Mouse (Mus musculus): ENCODE measurements around the gene Zfp92. TPM values are rescaled to one million over a fixed set of nuclear protein-coding genes. Genes with fewer than 3 reads are reported as not detected.

The Zfp92 gene
- not detected for polyA plus RNA-seq (2014; fragmentation: Illumina TruSeq; extraction: RNeasy Lipid Tissue Mini Kit (QIAGEN cat#74804); ENCODE audit: insufficient read depth, low read depth, low replicate concordance)

GRCm38 (mm10) chrX:73410880-73411517 lies at the start of gene Zfp92:
Zfp92 (plus strand) TSS chrX:73411096.

GRCm38 (mm10) chrX:73398636-73399035 lies 12.3 kb upstream of the Zfp92 start, which contains the start of gene Gm18336:
Gm18336 (minus strand) TSS chrX:73398736.

GRCm38 (mm10) chrX:73435252-73435651 lies 24.4 kb downstream of the Zfp92 start, which contains the start of gene Trex2:
Trex2 (minus strand) TSS chrX:73435344.

DNA sequence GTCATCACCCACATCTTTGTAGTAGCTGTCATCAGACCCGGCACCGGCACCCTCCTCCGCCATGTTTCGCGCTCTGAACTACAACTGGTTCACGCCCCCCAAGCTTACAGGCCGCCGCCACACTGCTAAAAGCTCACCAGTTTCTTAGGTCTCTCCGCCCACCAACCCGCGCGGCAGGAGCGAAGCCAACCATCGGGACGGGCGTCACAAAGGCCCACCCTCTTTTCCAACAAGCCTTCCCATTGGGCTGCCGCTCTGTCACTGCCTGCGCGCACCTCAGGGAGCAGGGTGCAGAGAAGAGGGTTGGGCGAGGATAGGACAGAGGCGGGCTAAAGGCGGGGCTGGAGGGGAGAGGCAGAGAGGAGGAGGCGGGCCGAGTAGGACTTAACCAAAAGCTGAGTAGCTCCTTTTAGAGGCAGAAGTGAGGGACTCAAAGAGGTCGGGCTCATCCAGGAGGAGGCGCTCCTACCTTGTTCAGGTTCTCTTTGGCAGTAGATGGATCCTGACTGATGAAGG lies 48.0 kb downstream of the Zfp92 start, which contains the start of gene Haus7:
Gene Haus7 (minus strand): TSS at position 168 of the 516 bp plus-strand sequence.

Other genes starting within 250 kb of the Zfp92 start
- not detected for gene Spin2d, start 234.1 kb upstream of the Zfp92 start, polyA plus RNA-seq (2014; fragmentation: Illumina TruSeq; extraction: RNeasy Lipid Tissue Mini Kit (QIAGEN cat#74804); ENCODE audit: insufficient read depth, low read depth, low replicate concordance)
- 1.1 TPM for gene Xlr3b, start 218.9 kb upstream of the Zfp92 start, polyA plus RNA-seq (2014; fragmentation: Illumina TruSeq; extraction: RNeasy Lipid Tissue Mini Kit (QIAGEN cat#74804); ENCODE audit: insufficient read depth, low read depth, low replicate concordance)
- gene Xlr4b, start 196.8 kb upstream of the Zfp92 start, polyA plus RNA-seq (2014; fragmentation: Illumina TruSeq; extraction: RNeasy Lipid Tissue Mini Kit (QIAGEN cat#74804); ENCODE audit: insufficient read depth, low read depth, low replicate concordance), result 3.0 TPM
- gene F8a, start 182.8 kb upstream of the Zfp92 start, polyA plus RNA-seq (2014; fragmentation: Illumina TruSeq; extraction: RNeasy Lipid Tissue Mini Kit (QIAGEN cat#74804); ENCODE audit: insufficient read depth, low read depth, low replicate concordance), result 6.4 TPM
- 1.5 TPM for gene Xlr4c, start 168.0 kb upstream of the Zfp92 start, polyA plus RNA-seq (2014; fragmentation: Illumina TruSeq; extraction: RNeasy Lipid Tissue Mini Kit (QIAGEN cat#74804); ENCODE audit: insufficient read depth, low read depth, low replicate concordance)
- gene Xlr3c, start 145.7 kb upstream of the Zfp92 start, polyA plus RNA-seq (2014; fragmentation: Illumina TruSeq; extraction: RNeasy Lipid Tissue Mini Kit (QIAGEN cat#74804); ENCODE audit: insufficient read depth, low read depth, low replicate concordance), result not detected
- not detected for gene Xlr5a, start 118.1 kb upstream of the Zfp92 start, polyA plus RNA-seq (2014; fragmentation: Illumina TruSeq; extraction: RNeasy Lipid Tissue Mini Kit (QIAGEN cat#74804); ENCODE audit: insufficient read depth, low read depth, low replicate concordance)
- gene Xlr5c, start 118.1 kb upstream of the Zfp92 start, polyA plus RNA-seq (2014; fragmentation: Illumina TruSeq; extraction: RNeasy Lipid Tissue Mini Kit (QIAGEN cat#74804); ENCODE audit: insufficient read depth, low read depth, low replicate concordance), result not detected
- not detected for gene Gm45015, start 74.3 kb upstream of the Zfp92 start, polyA plus RNA-seq (2014; fragmentation: Illumina TruSeq; extraction: RNeasy Lipid Tissue Mini Kit (QIAGEN cat#74804); ENCODE audit: insufficient read depth, low read depth, low replicate concordance)
- gene Zfp275, start 68.5 kb upstream of the Zfp92 start, polyA plus RNA-seq (2014; fragmentation: Illumina TruSeq; extraction: RNeasy Lipid Tissue Mini Kit (QIAGEN cat#74804); ENCODE audit: insufficient read depth, low read depth, low replicate concordance), result 4.8 TPM
- gene Gm18336, start 12.4 kb upstream of the Zfp92 start, polyA plus RNA-seq (2014; fragmentation: Illumina TruSeq; extraction: RNeasy Lipid Tissue Mini Kit (QIAGEN cat#74804); ENCODE audit: insufficient read depth, low read depth, low replicate concordance), result not detected
- 0.49 TPM for gene Trex2, start 24.2 kb downstream of the Zfp92 start, polyA plus RNA-seq (2014; fragmentation: Illumina TruSeq; extraction: RNeasy Lipid Tissue Mini Kit (QIAGEN cat#74804); ENCODE audit: insufficient read depth, low read depth, low replicate concordance)
- 17.1 TPM for gene Haus7, start 47.9 kb downstream of the Zfp92 start, polyA plus RNA-seq (2014; fragmentation: Illumina TruSeq; extraction: RNeasy Lipid Tissue Mini Kit (QIAGEN cat#74804); ENCODE audit: insufficient read depth, low read depth, low replicate concordance)
- 361 TPM for gene Bgn, start 72.5 kb downstream of the Zfp92 start, polyA plus RNA-seq (2014; fragmentation: Illumina TruSeq; extraction: RNeasy Lipid Tissue Mini Kit (QIAGEN cat#74804); ENCODE audit: insufficient read depth, low read depth, low replicate concordance)
- not detected for gene Atp2b3, start 92.0 kb downstream of the Zfp92 start, polyA plus RNA-seq (2014; fragmentation: Illumina TruSeq; extraction: RNeasy Lipid Tissue Mini Kit (QIAGEN cat#74804); ENCODE audit: insufficient read depth, low read depth, low replicate concordance)
- gene Dusp9, start 228.3 kb downstream of the Zfp92 start, polyA plus RNA-seq (2014; fragmentation: Illumina TruSeq; extraction: RNeasy Lipid Tissue Mini Kit (QIAGEN cat#74804); ENCODE audit: insufficient read depth, low read depth, low replicate concordance), result 0.51 TPM
- gene Pnck, start 249.0 kb downstream of the Zfp92 start, polyA plus RNA-seq (2014; fragmentation: Illumina TruSeq; extraction: RNeasy Lipid Tissue Mini Kit (QIAGEN cat#74804); ENCODE audit: insufficient read depth, low read depth, low replicate concordance), result 4.1 TPM